Mouse (Mus musculus) left cerebral cortex, postnatal 4 days (tissue): Measurements from ENCODE around the gene Ptpn3. TPM values are rescaled to one million over a fixed set of nuclear protein-coding genes. Genes with fewer than 3 reads are reported as not detected.
A peak's percentile ranks its signal among the peaks of the same experiment; 100 is the strongest.

Experiments used
- DNase-seq: peaks from one replicate; pipeline ENCODE4 v3.0.0-alpha.2; 2022
- intact Hi-C: fragments of 180-260 bp; cut with DNase I; formaldehyde crosslinking; loops from one replicate; pipeline ENCODE4 v1.15.1; 2025
- total RNA-seq, 2 experiments: library from RNA; stranded (reverse); gene quantifications; 2 replicates each; pipeline ENCODE4 v1.2.3; 2021

The Ptpn3 gene
- total RNA-seq, 2 experiments from 2014 or later, result 9.6 to 12.1 TPM

GRCm38 (mm10) chr4:57141908-57142361 is 159.7 kb downstream of the Ptpn3 start:
- intact Hi-C loops, result no loop called here
- DNase-seq, result peak; percentile 80

GRCm38 (mm10) chr4:57140992-57141717 is 160.5 kb downstream of the Ptpn3 start:
- no peak for DNase-seq
- intact Hi-C loops, result no loop called here

Other genes with a start within 250 kb of the Ptpn3 start
- 1 to 10 TPM; 6.3 to 8.4 TPM for gene Epb41l4b, start 158.4 kb downstream of the Ptpn3 start, total RNA-seq
- gene Palm2, start 132.4 kb upstream of the Ptpn3 start, total RNA-seq, result 10 to 100 TPM; 74.0 to 80.4 TPM